Mouse (Mus musculus) ZHBTc4 (cell line): ENCODE data around the gene Il7r.
"Not testable (repeated sequence)": the region's sequence is repeated elsewhere in the genome, so short reads cannot be mapped to it uniquely, and the experiment has no call there.

Experiments used
- DNase-seq: peaks from one replicate; pipeline ENCODE4 v3.0.0-alpha.2; 2011; ENCODE audit warnings: low read depth, low spot score

The Il7r gene

GRCm38 (mm10) chr15:9530076-9530475 is at the start of gene Il7r:
Il7r (minus strand) TSS chr15:9530176.
- no peak for DNase-seq

GRCm38 (mm10) chr15:9577303-9577702 is 47.3 kb upstream of the Il7r start:
- no peak for DNase-seq

DNA sequence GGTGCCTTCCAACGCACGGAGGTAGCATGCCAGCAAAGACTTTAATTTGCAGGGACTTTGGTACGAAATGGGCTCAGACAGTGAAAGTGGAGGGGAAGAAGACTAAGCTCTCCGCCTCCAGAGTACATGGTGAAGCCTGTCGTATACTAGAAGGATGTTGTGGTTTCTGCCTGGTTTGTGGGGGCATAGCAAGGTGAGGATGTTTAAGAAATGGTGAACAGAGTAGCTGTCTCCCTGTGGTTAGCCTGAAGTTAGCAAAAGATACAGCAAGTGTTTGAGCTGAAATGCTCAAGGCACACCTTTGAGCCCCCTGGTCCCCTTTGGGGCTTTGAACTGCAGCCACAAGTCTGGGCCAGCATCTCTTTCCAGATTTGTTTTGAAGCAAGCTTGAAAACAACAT is 44.8 kb upstream of the Il7r start:
- DNase-seq = no peak

GRCm38 (mm10) chr15:9573361-9573760 is 43.4 kb upstream of the Il7r start:
- no peak for DNase-seq

GRCm38 (mm10) chr15:9572664-9573063 is 42.7 kb upstream of the Il7r start:
- DNase-seq = no peak

DNA sequence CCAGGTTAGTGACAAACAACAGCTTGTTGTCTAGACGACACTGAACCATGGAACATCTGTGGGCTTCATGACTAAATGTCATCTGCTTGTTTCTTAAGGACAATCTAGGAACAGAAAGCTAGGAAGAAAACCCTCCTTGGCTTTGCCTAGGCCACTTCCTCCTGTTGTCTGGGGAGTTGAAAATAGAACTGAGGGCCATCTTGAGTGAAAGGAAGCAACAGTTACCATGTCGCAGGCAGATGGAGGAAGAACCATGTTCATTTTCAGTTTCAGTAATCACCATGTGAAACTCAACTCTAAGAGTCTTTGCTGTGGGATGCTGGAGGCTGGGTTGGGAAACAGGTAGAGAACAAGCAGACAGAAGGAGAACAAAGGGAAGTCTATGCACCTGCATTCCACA is 41.9 kb upstream of the Il7r start:
- no peak for DNase-seq

DNA sequence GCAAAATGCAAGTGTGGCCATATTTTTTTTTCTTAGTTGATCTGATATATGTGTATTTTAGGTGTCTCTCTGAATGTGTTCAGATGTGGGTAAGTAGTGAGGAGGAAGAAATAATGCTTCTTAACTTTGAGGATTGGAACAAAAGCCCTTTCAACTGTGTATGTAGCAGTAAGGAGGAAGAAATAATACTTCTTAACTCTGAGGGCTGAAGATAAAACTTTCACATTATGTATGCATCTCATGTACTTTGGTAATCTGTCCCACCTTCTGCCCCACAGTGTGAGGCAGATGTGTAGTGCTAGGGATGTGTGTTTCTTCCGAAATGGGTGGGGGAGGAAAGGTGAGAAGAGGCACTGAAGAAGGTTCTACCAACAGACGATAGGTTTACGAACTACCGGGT is 37.3 kb upstream of the Il7r start:
- no peak for DNase-seq

DNA sequence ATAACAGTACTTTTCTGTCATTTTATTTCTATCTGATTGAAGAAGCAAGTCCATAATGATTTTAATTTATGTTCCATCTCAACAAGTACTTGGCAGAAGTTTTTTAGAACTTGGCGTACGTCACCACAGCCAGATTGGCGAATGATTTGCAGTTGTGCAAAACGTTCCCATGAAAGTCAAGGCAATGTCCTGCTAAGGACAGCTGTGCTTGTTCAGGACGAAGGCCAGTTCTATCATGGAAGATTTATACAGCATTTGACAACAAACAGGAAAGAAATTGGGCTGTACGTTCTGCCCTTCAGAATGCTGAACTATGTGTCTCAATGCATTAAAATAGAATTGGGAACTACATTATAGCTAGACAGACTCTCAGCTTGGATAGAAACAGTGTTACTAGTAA is 35.4 kb upstream of the Il7r start:
- no peak for DNase-seq

GRCm38 (mm10) chr15:9564156-9564555 is 34.2 kb upstream of the Il7r start:
- DNase-seq = no peak

- not testable (repeated sequence) for DNase-seq
Measured at GRCm38 (mm10) chr15:9557264-9557663, 27.3 kb upstream of the Il7r start.

- no peak for DNase-seq
Measured at GRCm38 (mm10) chr15:9548951-9549350, 19.0 kb upstream of the Il7r start.

DNA sequence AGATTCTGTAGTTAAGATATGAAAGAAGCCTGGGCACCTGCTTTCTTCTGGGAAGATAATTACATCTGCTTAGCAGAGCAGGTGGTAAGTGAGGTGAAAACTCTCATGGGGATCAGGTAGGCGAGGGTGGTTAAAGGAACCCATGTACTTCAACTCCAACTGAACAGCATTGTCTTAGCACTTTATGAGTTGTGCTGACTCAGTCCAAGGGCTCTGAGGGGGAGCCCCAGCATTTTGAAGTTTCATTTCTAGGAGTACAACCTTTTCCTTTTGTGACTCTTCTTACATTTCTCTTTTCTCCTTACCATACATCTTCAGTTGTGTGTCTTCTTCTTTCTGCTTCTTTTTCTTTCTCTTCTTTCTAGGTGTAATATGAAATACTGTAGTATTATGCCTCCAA is 5.2 kb upstream of the Il7r start:
- no peak for DNase-seq

DNA sequence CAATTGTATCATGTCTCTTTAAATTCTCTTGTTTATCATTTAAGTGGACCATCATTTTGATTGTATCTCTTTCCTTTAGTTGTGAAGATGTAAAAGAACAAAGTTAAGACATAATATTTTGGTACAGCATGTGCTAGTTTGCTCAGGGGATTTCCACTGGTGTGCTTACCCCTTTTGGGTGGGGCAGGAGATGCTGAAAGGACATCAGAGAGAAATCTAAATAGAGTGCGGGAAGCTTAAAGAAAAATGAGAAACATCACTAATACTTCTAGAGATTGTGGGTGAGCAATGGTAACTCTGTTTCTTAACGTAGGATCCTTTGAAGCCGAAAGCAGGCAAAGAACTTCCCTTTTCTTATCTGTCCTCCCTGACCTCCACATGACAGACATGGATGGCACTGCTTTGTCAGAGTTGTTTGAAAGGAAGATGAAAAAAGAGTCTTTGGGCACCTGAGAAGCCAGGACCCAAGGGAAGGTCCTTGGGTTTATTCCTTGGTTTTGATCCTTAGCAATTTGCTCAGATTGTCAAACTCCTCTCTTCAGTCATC is 3.5 kb upstream of the Il7r start:
- DNase-seq = no peak

DNA sequence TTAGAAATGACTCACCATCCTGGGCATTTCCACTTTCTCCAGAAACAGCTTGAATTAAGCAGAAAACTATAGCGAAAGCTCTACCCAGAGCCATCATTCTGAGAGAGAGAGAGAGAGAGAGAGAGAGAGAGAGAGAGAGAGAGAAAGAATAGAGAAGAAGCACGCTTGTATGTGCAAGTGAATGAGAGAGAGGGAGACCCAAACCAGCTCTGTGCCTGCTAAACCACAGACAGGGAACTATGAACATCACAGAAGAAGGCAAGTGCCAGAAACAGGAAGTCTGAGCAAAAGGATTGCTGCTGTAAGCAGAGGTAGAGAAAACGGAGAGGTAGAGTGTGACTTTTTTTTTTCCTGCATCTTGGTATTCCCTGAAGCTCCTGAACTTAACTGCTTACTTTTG is 330 bp downstream of the Il7r start:
- no peak for DNase-seq

GRCm38 (mm10) chr15:9528186-9528935 is 1.6 kb downstream of the Il7r start:
- DNase-seq = no peak

- no peak for DNase-seq
Measured at GRCm38 (mm10) chr15:9526412-9526811, 3.6 kb downstream of the Il7r start.

DNA sequence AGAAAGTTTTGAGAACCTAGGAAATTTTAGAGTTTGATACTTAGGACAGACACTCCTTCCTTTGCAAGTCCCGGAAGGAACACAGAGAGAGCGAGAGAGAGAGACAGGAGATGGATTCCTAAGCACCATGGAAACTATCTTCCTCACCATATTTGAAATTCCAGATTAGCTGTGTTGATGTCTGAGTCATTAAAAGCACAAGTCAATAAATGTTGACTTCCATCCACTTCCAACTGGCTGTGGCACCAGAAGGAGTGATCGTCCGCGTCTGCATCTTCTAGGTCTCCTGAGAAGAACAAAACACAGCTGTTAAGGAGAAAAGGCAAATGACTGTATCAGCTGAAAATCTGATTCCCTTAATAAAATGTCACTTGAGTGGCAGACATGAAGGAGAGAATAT is 5.1 kb downstream of the Il7r start:
- DNase-seq = no peak

DNA sequence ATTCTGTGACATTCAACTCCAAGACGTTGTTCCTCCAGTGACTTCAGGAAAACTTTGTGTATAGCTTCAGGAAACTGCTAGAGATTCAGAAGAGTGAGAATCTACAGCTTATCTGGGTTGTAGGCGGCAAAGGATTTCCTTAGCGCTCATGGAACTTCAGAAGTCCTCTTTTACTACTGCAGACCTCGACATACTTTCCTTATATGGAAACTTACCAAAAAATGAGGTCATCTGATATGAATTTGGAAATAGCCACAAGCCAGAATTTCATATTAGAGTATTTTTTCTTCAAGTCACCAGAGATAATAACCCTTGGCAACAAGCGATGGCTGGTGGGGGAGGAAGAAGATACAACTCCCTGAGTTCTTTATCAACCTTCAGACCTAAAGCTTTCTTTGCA is 6.0 kb downstream of the Il7r start:
- no peak for DNase-seq

- no peak for DNase-seq
Measured at GRCm38 (mm10) chr15:9523059-9523458, 6.9 kb downstream of the Il7r start.

GRCm38 (mm10) chr15:9492077-9492476 is 37.9 kb downstream of the Il7r start:
- DNase-seq = no peak

DNA sequence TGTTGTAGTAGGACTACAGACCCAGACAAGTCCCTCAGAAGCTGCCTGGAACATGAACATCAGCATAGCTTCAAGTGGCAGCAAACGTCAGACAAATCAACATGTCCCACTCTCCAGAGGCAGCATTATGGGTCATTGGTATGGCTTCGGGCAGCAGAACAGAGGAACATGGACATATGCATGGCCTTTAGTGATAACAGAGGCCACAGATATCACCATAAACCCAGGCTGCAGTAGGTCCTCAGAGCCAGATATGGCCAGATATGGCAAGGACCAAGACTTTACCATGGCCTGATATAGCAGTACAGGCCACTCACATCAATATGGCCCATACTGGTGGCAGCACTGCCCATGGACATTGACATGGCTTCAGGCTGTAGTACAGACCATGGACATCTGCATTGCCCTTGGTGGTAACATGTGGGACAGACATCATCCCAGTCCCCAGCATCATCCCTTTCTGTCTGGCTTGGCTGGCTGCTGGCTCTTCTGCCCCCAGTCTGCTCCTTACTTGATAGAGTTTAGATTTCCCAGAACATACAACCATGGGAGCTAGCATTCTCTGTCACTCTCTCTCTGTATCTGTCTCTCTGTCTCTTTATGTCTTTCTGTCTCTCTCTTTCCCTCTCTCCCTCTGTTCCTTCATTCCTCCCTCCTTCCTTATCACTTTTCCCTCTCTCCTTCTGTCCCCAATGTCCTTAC is 40.4 kb downstream of the Il7r start:
- DNase-seq = no peak

DNA sequence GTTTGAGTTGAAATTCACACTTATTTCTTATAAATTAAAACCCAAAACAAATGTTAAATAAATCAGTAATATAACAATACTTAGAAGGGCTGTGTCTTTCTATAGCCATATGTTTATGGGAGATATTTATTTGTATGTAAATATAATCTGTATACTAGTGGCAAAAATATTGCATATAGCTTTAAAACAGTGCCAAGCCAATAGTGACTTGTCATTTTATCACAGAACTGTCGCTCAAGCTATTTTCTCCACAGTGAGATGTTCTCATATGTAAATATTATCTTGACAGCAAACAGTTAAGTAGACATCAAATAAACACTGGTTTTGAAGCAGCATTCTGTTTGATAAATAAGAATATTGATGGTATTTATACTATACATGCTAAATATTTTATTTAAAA is 56.8 kb downstream of the Il7r start:
- DNase-seq = no peak

GRCm38 (mm10) chr15:9472618-9473017 is 57.4 kb downstream of the Il7r start:
- DNase-seq = no peak
